Mouse (Mus musculus) heart, postnatal 36 days (tissue): ENCODE measurements around the gene Socs1. TPM values are rescaled to one million over a fixed set of nuclear protein-coding genes. Genes with fewer than 3 reads are reported as not detected.
"Not testable (repeated sequence)": the region's sequence is repeated elsewhere in the genome, so short reads cannot be mapped to it uniquely, and the experiment has no call there.

ENCODE experiments used
- DNase-seq, 2 experiments: peaks; one replicate each; pipeline ENCODE4 v3.0.0; 2021 to 2022
- intact Hi-C: fragments of 180-260 bp; cut with DNase I; formaldehyde crosslinking; loops from one replicate; pipeline ENCODE4 v1.15.1; 2025
- total RNA-seq, 2 experiments: library from RNA; stranded (reverse); gene quantifications; 2 replicates each; pipeline ENCODE4 v1.2.3; 2021

Gene Socs1
- total RNA-seq: under 1 TPM; 0.33 to 0.49 TPM

GRCm38 (mm10) chr16:10785371-10786231 is at the start of gene Socs1:
TSS of gene Socs1 (minus strand) at chr16:10785536.
- peak; percentile 84 to 89 for DNase-seq
- intact Hi-C loops: loop anchor here (2.0 to 5.0 kb wide), 6 partner anchors 45 to 347 kb away; partner anchors contain the start of gene Txndc11

GRCm38 (mm10) chr16:10834542-10834910 is 49.2 kb upstream of the Socs1 start:
- no peak for DNase-seq
- intact Hi-C loops: no loop called here

GRCm38 (mm10) chr16:10828461-10828805 is 43.1 kb upstream of the Socs1 start:
- intact Hi-C loops: no loop called here
- no peak for DNase-seq

- no peak for DNase-seq
- intact Hi-C loops: no loop called here
Observed at GRCm38 (mm10) chr16:10827766-10828460, 42.6 kb upstream of the Socs1 start.

GRCm38 (mm10) chr16:10827269-10827668 is 41.9 kb upstream of the Socs1 start:
- intact Hi-C loops: no loop called here
- no peak for DNase-seq

- no peak for DNase-seq
- intact Hi-C loops: no loop called here
Observed at GRCm38 (mm10) chr16:10825840-10826239, 40.5 kb upstream of the Socs1 start.

- intact Hi-C loops: no loop called here
- no peak for DNase-seq
Observed at GRCm38 (mm10) chr16:10824536-10824935, 39.2 kb upstream of the Socs1 start.

- intact Hi-C loops: no loop called here
- DNase-seq: no peak
Observed at GRCm38 (mm10) chr16:10821387-10821786, 36.1 kb upstream of the Socs1 start.

GRCm38 (mm10) chr16:10819966-10820365 is 34.6 kb upstream of the Socs1 start:
- intact Hi-C loops: no loop called here
- peak in 1 of 2 experiments; percentile 32 for DNase-seq

- intact Hi-C loops: no loop called here
- no peak for DNase-seq
Observed at GRCm38 (mm10) chr16:10818579-10819135, 33.3 kb upstream of the Socs1 start.

- intact Hi-C loops: no loop called here
- no peak for DNase-seq
Observed at GRCm38 (mm10) chr16:10814864-10815263, 29.5 kb upstream of the Socs1 start.

GRCm38 (mm10) chr16:10813726-10814125 is 28.4 kb upstream of the Socs1 start:
- no peak for DNase-seq
- intact Hi-C loops: no loop called here

- no peak for DNase-seq
- intact Hi-C loops: no loop called here
Observed at GRCm38 (mm10) chr16:10812865-10813371, 27.6 kb upstream of the Socs1 start, which contains the start of gene Gm11172. TSS of gene Gm11172 (plus strand) at chr16:10812915.

GRCm38 (mm10) chr16:10810376-10810775 is 25.0 kb upstream of the Socs1 start:
- intact Hi-C loops: no loop called here
- no peak for DNase-seq

GRCm38 (mm10) chr16:10805789-10806527 is 20.6 kb upstream of the Socs1 start, which contains the start of gene Prm1:
TSS of gene Prm1 (minus strand) at chr16:10805839.
- intact Hi-C loops: no loop called here
- DNase-seq: no peak

GRCm38 (mm10) chr16:10802420-10802819 is 17.1 kb upstream of the Socs1 start:
- intact Hi-C loops, DNase-seq: not testable (repeated sequence)

- DNase-seq: no peak
- intact Hi-C loops: no loop called here
Observed at GRCm38 (mm10) chr16:10796034-10796433, 10.7 kb upstream of the Socs1 start, which contains the start of gene Prm2. TSS of gene Prm2 (minus strand) at chr16:10796134.

- intact Hi-C loops: no loop called here
- no peak for DNase-seq
Observed at GRCm38 (mm10) chr16:10790702-10791101, 5.4 kb upstream of the Socs1 start, which contains the start of gene Prm3. TSS of gene Prm3 (minus strand) at chr16:10790914.

- intact Hi-C loops: loop anchor here (5.0 kb wide), 1 partner anchor 343 kb away; the partner anchor contains the start of gene Txndc11
- DNase-seq: no peak
Observed at GRCm38 (mm10) chr16:10788866-10789265, 3.5 kb upstream of the Socs1 start.

- intact Hi-C loops: loop anchor here (5.0 kb wide), 1 partner anchor 344 kb away; the partner anchor contains the start of gene Txndc11
Observed at GRCm38 (mm10) chr16:10788271-10788670, 2.9 kb upstream of the Socs1 start, which contains the start of gene Tnp2. TSS of gene Tnp2 (minus strand) at chr16:10788660.

More at GRCm38 (mm10) chr16:10788271-10788670, 2.9 kb upstream of the Socs1 start, which contains the start of gene Tnp2:
- no peak for DNase-seq
